Mouse (Mus musculus) left cerebral cortex, postnatal 36 days (tissue): ENCODE data around the gene 1700019D03Rik. TPM values are rescaled to one million over a fixed set of nuclear protein-coding genes. Genes with fewer than 3 reads are reported as not detected.

Experiments used
- DNase-seq, 2 experiments: peaks; one replicate each; pipeline ENCODE4 v3.0.0; 2021 to 2022; ENCODE audit warnings: low spot score in 2 of 2, mixed read lengths in 1 of 2
- intact Hi-C: fragments of 180-260 bp; cut with DNase I; formaldehyde crosslinking; loops from one replicate; pipeline ENCODE4 v1.15.1; 2025
- total RNA-seq, 2 experiments: library from RNA; stranded (reverse); gene quantifications; 2 replicates each; pipeline ENCODE4 v1.2.3; 2021

Gene 1700019D03Rik
- total RNA-seq: 10 to 100 TPM; 12.4 to 17.8 TPM

- intact Hi-C loops: no loop called here
Observed at GRCm38 (mm10) chr1:53020079-53020478, at the start of gene 1700019D03Rik. Gene 1700019D03Rik, minus strand, starts transcription at chr1:53020179.

GRCm38 (mm10) chr1:53063921-53064320 lies 43.9 kb upstream of the 1700019D03Rik start:
- intact Hi-C loops: no loop called here
- DNase-seq: no peak

More at GRCm38 (mm10) chr1:53020079-53020478, at the start of gene 1700019D03Rik:
- DNase-seq: no peak

- intact Hi-C loops: no loop called here
- peak; percentile 6 to 30 for DNase-seq
Observed at GRCm38 (mm10) chr1:53061871-53062608, 42.1 kb upstream of the 1700019D03Rik start.

GRCm38 (mm10) chr1:53061340-53061739 lies 41.4 kb upstream of the 1700019D03Rik start, which contains the start of gene Mstn:
Gene Mstn, plus strand, starts transcription at chr1:53061640.
- intact Hi-C loops: no loop called here

GRCm38 (mm10) chr1:53060499-53060898 lies 40.5 kb upstream of the 1700019D03Rik start:
- intact Hi-C loops: no loop called here
- DNase-seq: no peak

More at GRCm38 (mm10) chr1:53061340-53061739, 41.4 kb upstream of the 1700019D03Rik start, which contains the start of gene Mstn:
- no peak for DNase-seq

- intact Hi-C loops: no loop called here
- DNase-seq: no peak
Observed at GRCm38 (mm10) chr1:53059106-53059505, 39.1 kb upstream of the 1700019D03Rik start.

GRCm38 (mm10) chr1:53053087-53054022 lies 33.4 kb upstream of the 1700019D03Rik start:
- DNase-seq: peak; percentile 34 to 50

GRCm38 (mm10) chr1:53049763-53050427 lies 29.9 kb upstream of the 1700019D03Rik start:
- no peak for DNase-seq
- intact Hi-C loops: no loop called here

More at GRCm38 (mm10) chr1:53053087-53054022, 33.4 kb upstream of the 1700019D03Rik start:
- intact Hi-C loops: loop anchor here (2.0 kb wide), 2 partner anchors 219 to 299 kb away; partner anchors contain the start of genes Asdurf, Asnsd1 and Gm28551

- intact Hi-C loops: loop anchor here (10.0 kb wide), 1 partner anchor 393 kb away; no protein-coding TSS in a partner anchor
- no peak for DNase-seq
Observed at GRCm38 (mm10) chr1:53037443-53037871, 17.5 kb upstream of the 1700019D03Rik start.

- DNase-seq: no peak
- intact Hi-C loops: loop anchor here (1.0 to 10.0 kb wide), 3 partner anchors 80 to 388 kb away; no protein-coding TSS in a partner anchor
Observed at GRCm38 (mm10) chr1:53032550-53032949, 12.6 kb upstream of the 1700019D03Rik start.

GRCm38 (mm10) chr1:53018746-53019505 lies 1.1 kb downstream of the 1700019D03Rik start:
- no peak for DNase-seq
- intact Hi-C loops: no loop called here

- intact Hi-C loops: no loop called here
- no peak for DNase-seq
Observed at GRCm38 (mm10) chr1:53015606-53016005, 4.4 kb downstream of the 1700019D03Rik start.

GRCm38 (mm10) chr1:53014716-53015115 lies 5.3 kb downstream of the 1700019D03Rik start:
- peak; percentile 17 to 25 for DNase-seq
- intact Hi-C loops: no loop called here

GRCm38 (mm10) chr1:52986692-52987091 lies 33.3 kb downstream of the 1700019D03Rik start:
- DNase-seq: peak; percentile 30 to 55
- intact Hi-C loops: no loop called here

GRCm38 (mm10) chr1:52973198-52973597 lies 46.8 kb downstream of the 1700019D03Rik start:
- intact Hi-C loops: no loop called here
- DNase-seq: no peak

GRCm38 (mm10) chr1:52971881-52972503 lies 48.0 kb downstream of the 1700019D03Rik start:
- intact Hi-C loops: no loop called here
- no peak for DNase-seq

- intact Hi-C loops: no loop called here
- no peak for DNase-seq
Observed at GRCm38 (mm10) chr1:52964581-52964980, 55.4 kb downstream of the 1700019D03Rik start.

- DNase-seq: no peak
- intact Hi-C loops: no loop called here
Observed at GRCm38 (mm10) chr1:52963097-52963496, 56.9 kb downstream of the 1700019D03Rik start.
